Mouse (Mus musculus) testis, adult 2 months (tissue): ENCODE measurements at regions not wholly inside any gene's neighbourhood (a gene's known extent, or its start where the extent isn't known, plus 50 kb on each side); places are given as distances from the start of the nearest gene placed in this dataset.

Source experiments
- CTCF ChIP-seq: fragments of 200-500 bp; IDR thresholded peaks from 2 replicates; pipeline ENCODE4 v1.5.1; 2012; ENCODE audit warnings: low read depth, mild to moderate bottlenecking, inconsistent platforms, low read length, moderate library complexity; ENCODE audit not compliant: control insufficient read depth, insufficient read depth, insufficient replicate concordance
- POLR2A ChIP-seq: fragments of 200-500 bp; IDR thresholded peaks from 2 replicates; pipeline ENCODE4 v1.6.1; 2012; ENCODE audit warnings: low read depth, mild to moderate bottlenecking, inconsistent platforms, low read length, moderate library complexity; ENCODE audit not compliant: control insufficient read depth

DNA sequence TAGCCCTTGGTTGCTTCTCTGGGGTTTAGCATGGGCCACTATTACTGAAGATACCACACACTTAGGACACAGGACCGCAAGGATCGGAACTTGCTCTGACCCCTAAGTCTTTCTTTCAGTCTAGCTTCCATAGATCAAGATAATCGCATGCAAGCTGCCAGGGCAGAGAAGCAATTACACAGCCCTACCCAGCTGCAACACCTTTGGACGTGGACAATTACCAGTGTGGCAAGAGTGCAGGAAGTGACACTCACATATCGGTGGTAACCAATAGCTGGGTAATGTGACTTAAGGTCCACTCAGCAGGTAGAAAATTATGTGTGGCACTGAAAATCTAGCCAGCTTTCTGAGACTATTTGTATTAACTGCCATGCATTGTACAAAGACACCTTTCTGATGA, 973.6 kb upstream of the Lrrc6 start:
- no peak for TF ChIP-seq CTCF
- TF ChIP-seq POLR2A = no peak
